Mouse (Mus musculus) hindbrain, embryonic 14.5 days (tissue): ENCODE results near the gene D630023F18Rik. TPM values are rescaled to one million over a fixed set of nuclear protein-coding genes. Genes with fewer than 3 reads are reported as not detected.

Experiments used
- ATAC-seq: fragments of 200-750 bp; cut with Nextera tagmentation; 2 replicates; pipeline ENCODE4 v1.8.0; 2017; ENCODE audit warnings: moderate number of reproducible peaks, mild to moderate bottlenecking, moderate TSS enrichment, moderate library complexity; ENCODE audit not compliant: low FRiP score
- DNase-seq: peaks from one replicate; pipeline ENCODE4 v3.0.0-alpha.2; 2015; ENCODE audit warnings: low spot score
- H3K27ac ChIP-seq: fragments of 300-500 bp; sonication (generic); 2 replicates; pipeline ENCODE4 v1.5.1; 2014; ENCODE audit warnings: mild to moderate bottlenecking, moderate library complexity
- H3K27me3 ChIP-seq: fragments of 300-500 bp; sonication (generic); 2 replicates; pipeline ENCODE4 v1.6.1; 2014; ENCODE audit warnings: mild to moderate bottlenecking, low read length, mixed read lengths; ENCODE audit not compliant: control insufficient read depth, insufficient read depth
- H3K36me3 ChIP-seq: fragments of 300-500 bp; sonication (generic); replicated peaks from 2 replicates; pipeline ENCODE4 v1.6.1; 2014; ENCODE audit not compliant: control insufficient read depth, insufficient read depth
- H3K4me1 ChIP-seq: fragments of 300-500 bp; sonication (generic); replicated peaks from 2 replicates; pipeline ENCODE4 v1.6.1; 2014; ENCODE audit warnings: antibody characterized with exemption, low read length, mixed read lengths; ENCODE audit not compliant: control insufficient read depth, insufficient read depth
- H3K4me2 ChIP-seq: fragments of 300-500 bp; sonication (generic); replicated peaks from 2 replicates; pipeline ENCODE4 v1.6.1; 2014; ENCODE audit warnings: mild to moderate bottlenecking, moderate library complexity
- H3K4me3 ChIP-seq: fragments of 300-500 bp; sonication (generic); replicated peaks from 2 replicates; pipeline ENCODE4 v1.5.1; 2014; ENCODE audit warnings: mild to moderate bottlenecking, low read length
- H3K9ac ChIP-seq: fragments of 300-500 bp; sonication (generic); 2 replicates; pipeline ENCODE4 v1.6.1; 2014
- H3K9me3 ChIP-seq: fragments of 300-500 bp; sonication (generic); 2 replicates; pipeline ENCODE4 v1.6.1; 2016; ENCODE audit warnings: low read length; ENCODE audit not compliant: control insufficient read depth
- WGBS: fragments of 180-500 bp; shearing (Covaris S2); extraction: QIAGEN DNeasy Blood & Tissue Kit; methylation state at CpG from one replicate; pipeline ENCODE4 v1.1.7; 2014; 5-methylcytosine and 5-hydroxymethylcytosine counted together
- polyA plus RNA-seq: library from polyadenylated mRNA; unstranded; fragments of >200 nt; fragmentation: Nextera tagmentation; extraction: Ambion mirVana; gene quantifications from 2 replicates; pipeline ENCODE4 v1.2.1, GENCODE M21; 2014

Gene D630023F18Rik
- polyA plus RNA-seq, 1 experiment from 2014 or later: 1.4 TPM

- WGBS: 88% methylated on average over 8 of the region's 8 CpGs
- no peaks in the 10 kb centered on the region for H3K36me3 ChIP-seq
- H3K4me1 ChIP-seq: no peaks in the 10 kb centered on the region
- no peak overlapping the region for H3K27ac ChIP-seq
- no peak for DNase-seq
- H3K9ac ChIP-seq: no peak overlapping the region
- H3K4me3 ChIP-seq: no peak overlapping the region
- no peaks in the 10 kb centered on the region for H3K9me3 ChIP-seq
- no peak overlapping the region for H3K4me2 ChIP-seq
- no peak for ATAC-seq
- no peaks in the 10 kb centered on the region for H3K27me3 ChIP-seq
Observed at GRCm38 (mm10) chr1:65118150-65118913, 4.7 kb downstream of the D630023F18Rik start.

- Histone ChIP-seq H3K27me3 (no peaks in the 10 kb centered on the region), H3K9me3 (no peaks in the 10 kb centered on the region), H3K4me2 (no peak overlapping the region), H3K27ac (no peak overlapping the region), H3K9ac (no peak overlapping the region), H3K4me1 (no peaks in the 10 kb centered on the region), H3K4me3 (no peak overlapping the region), H3K36me3 (no peaks in the 10 kb centered on the region)
- 95% methylated on average over 5 of the region's 5 CpGs for WGBS
- ATAC-seq (no peak), DNase-seq (no peak)
Observed at GRCm38 (mm10) chr1:65113536-65114172, 9.4 kb downstream of the D630023F18Rik start.

- no peak overlapping the region for H3K9ac ChIP-seq
- DNase-seq: no peak
- no peak overlapping the region for H3K4me3 ChIP-seq
- H3K9me3 ChIP-seq: no peaks in the 10 kb centered on the region
- no peaks in the 10 kb centered on the region for H3K36me3 ChIP-seq
- peak overlapping the region; percentile 36 for H3K4me2 ChIP-seq
- ATAC-seq: no peak
- 40% methylated on average over 14 of the region's 14 CpGs for whole genome bisulfite sequencing
- no peak overlapping the region for H3K27ac ChIP-seq
- H3K4me1 ChIP-seq: no peaks in the 10 kb centered on the region
- H3K27me3 ChIP-seq: no peaks in the 10 kb centered on the region
Observed at GRCm38 (mm10) chr1:65112807-65113196, 10.2 kb downstream of the D630023F18Rik start.

GRCm38 (mm10) chr1:65112031-65112806 lies 10.8 kb downstream of the D630023F18Rik start:
- ATAC-seq (peak; percentile 79; the same call in 1 of the 2 replicates), DNase-seq (peak; percentile 94)
- Histone ChIP-seq H3K9me3 (no peaks in the 10 kb centered on the region), H3K4me2 (peak overlapping the region; percentile 36), H3K27me3 (no peaks in the 10 kb centered on the region), H3K27ac (no peak overlapping the region), H3K4me3 (no peak overlapping the region), H3K36me3 (no peaks in the 10 kb centered on the region), H3K4me1 (no peaks in the 10 kb centered on the region), H3K9ac (no peak overlapping the region)
- 12% methylated on average over 8 of the region's 8 CpGs for whole genome bisulfite sequencing

GRCm38 (mm10) chr1:65109756-65110435 lies 13.1 kb downstream of the D630023F18Rik start:
- Histone ChIP-seq H3K36me3 (no peaks in the 10 kb centered on the region), H3K4me2 (no peak overlapping the region), H3K4me3 (no peak overlapping the region), H3K27me3 (no peaks in the 10 kb centered on the region), H3K27ac (no peak overlapping the region), H3K9me3 (no peaks in the 10 kb centered on the region), H3K4me1 (no peaks in the 10 kb centered on the region), H3K9ac (no peak overlapping the region)
- ATAC-seq (no peak), DNase-seq (no peak)
- 79% methylated on average over 25 of the region's 25 CpGs for WGBS

GRCm38 (mm10) chr1:65109196-65109595 lies 13.8 kb downstream of the D630023F18Rik start:
- Histone ChIP-seq H3K4me1 (no peaks in the 10 kb centered on the region), H3K27me3 (no peaks in the 10 kb centered on the region), H3K27ac (no peak overlapping the region), H3K9me3 (no peaks in the 10 kb centered on the region), H3K9ac (no peak overlapping the region), H3K4me2 (no peak overlapping the region), H3K36me3 (no peaks in the 10 kb centered on the region), H3K4me3 (no peak overlapping the region)
- WGBS: 94% methylated on average over 8 of the region's 8 CpGs
- no peak for DNase-seq
- ATAC-seq: no peak

GRCm38 (mm10) chr1:65107654-65108279 lies 15.2 kb downstream of the D630023F18Rik start:
- Histone ChIP-seq H3K36me3 (no peaks in the 10 kb centered on the region), H3K9me3 (no peaks in the 10 kb centered on the region), H3K4me3 (no peak overlapping the region), H3K27me3 (no peaks in the 10 kb centered on the region), H3K9ac (no peak overlapping the region), H3K27ac (no peak overlapping the region), H3K4me1 (no peaks in the 10 kb centered on the region), H3K4me2 (no peak overlapping the region)
- no peak for DNase-seq
- 86% methylated on average over 10 of the region's 10 CpGs for WGBS
- ATAC-seq: no peak

- ATAC-seq: no peak
- Histone ChIP-seq H3K9ac (no peak within 1 kb of the TSS), H3K27ac (no peak within 1 kb of the TSS), H3K4me1 (no peaks in the 10 kb centered on the region), H3K27me3 (no peaks in the 10 kb centered on the region), H3K9me3 (no peaks in the 10 kb centered on the region), H3K4me3 (no peak within 1 kb of the TSS), H3K36me3 (no peaks in the 10 kb centered on the region), H3K4me2 (no peak within 1 kb of the TSS)
- WGBS: 81% methylated on average over 11 of the region's 11 CpGs
- DNase-seq: no peak
Observed at GRCm38 (mm10) chr1:65103273-65103672, 19.7 kb downstream of the D630023F18Rik start, which contains the start of gene Cryga. Gene Cryga, minus strand, starts transcription at chr1:65103373.
